ENCODE assay signal across 27 mouse cellular contexts in the genomic region with DNA sequence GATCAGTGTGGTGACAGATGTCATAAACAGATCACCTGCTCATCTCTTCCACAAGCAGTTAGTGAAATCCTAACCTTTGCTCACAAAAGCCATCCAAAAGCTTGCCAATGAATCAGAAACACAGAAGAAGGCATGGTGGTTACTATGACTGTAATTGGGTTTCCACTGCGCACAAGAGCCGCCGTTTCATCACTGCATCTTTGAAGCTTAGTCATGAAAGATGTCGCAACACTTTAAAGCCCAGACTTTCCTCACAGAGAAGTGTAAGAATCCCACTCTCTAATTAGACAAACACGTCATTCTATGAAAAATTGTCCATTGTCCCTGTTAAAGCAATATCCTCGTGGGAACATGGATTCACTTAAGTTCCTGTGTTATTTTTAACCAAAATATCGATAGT.
"Had no signal": no experiment of that assay in that cellular context is flagged by ENCODE, and none has a peak within 500 bp of the region (broad histone marks: within the 10 kb centered on the region; RNA-seq: fewer than 3 reads in every experiment).

No protein-coding gene starts in this region.

- H3K27ac ChIP-seq: gastrocnemius, adult 2 months; heart, adult 2 months; heart, embryonic 13.5 days; heart, embryonic 15.5 days; hindbrain, embryonic 10.5 days; hindbrain, embryonic 12.5 days; hindbrain, embryonic 14.5 days; intestine, embryonic 15.5 days; layer of hippocampus, adult 2 months; left cerebral cortex, adult 2 months; limb, embryonic 10.5 days; limb, embryonic 12.5 days; liver, embryonic 13.5 days had no signal

- H3K27me3 ChIP-seq: heart, embryonic 13.5 days; heart, embryonic 15.5 days; hindbrain, embryonic 12.5 days; intestine, embryonic 15.5 days; limb, embryonic 12.5 days; liver, embryonic 13.5 days had no signal

- ATAC-seq: hindbrain, embryonic 16.5 days; inflammation-experienced regulatory T-cells, adult 6 months; intestine, embryonic 15.5 days; intestine, postnatal 0 days had no signal

- H3K9ac ChIP-seq: heart, embryonic 13.5 days; heart, embryonic 15.5 days; hindbrain, embryonic 12.5 days; hindbrain, embryonic 14.5 days; intestine, embryonic 15.5 days; limb, embryonic 12.5 days; liver, embryonic 13.5 days had no signal

- H3K4me3 ChIP-seq: gastrocnemius, adult 2 months; heart, adult 2 months; heart, embryonic 13.5 days; heart, embryonic 15.5 days; hindbrain, embryonic 10.5 days; hindbrain, embryonic 12.5 days; intestine, embryonic 15.5 days; layer of hippocampus, adult 2 months; left cerebral cortex, adult 2 months; limb, embryonic 10.5 days; limb, embryonic 12.5 days; liver, embryonic 13.5 days had no signal

- H3K4me1 ChIP-seq: heart, embryonic 13.5 days; heart, embryonic 15.5 days; hindbrain, embryonic 10.5 days; hindbrain, embryonic 12.5 days; intestine, embryonic 15.5 days; limb, embryonic 10.5 days; limb, embryonic 12.5 days; liver, embryonic 13.5 days had no signal

- H3K9me3 ChIP-seq: heart, embryonic 13.5 days; heart, embryonic 15.5 days; hindbrain, embryonic 10.5 days; hindbrain, embryonic 12.5 days; intestine, embryonic 15.5 days; limb, embryonic 10.5 days; limb, embryonic 12.5 days; liver, embryonic 13.5 days had no signal

- DNase-seq: gastrocnemius, adult 2 months; gastrocnemius, postnatal 10 days; gastrocnemius, postnatal 25 days; heart, adult 2 months; heart, postnatal 4 days; kidney, adult 18-20 months; kidney, adult 8-10 months; kidney, postnatal 10 days; kidney, postnatal 25 days; kidney, postnatal 4 days; liver; liver, embryonic 13.5 days had no signal

- H3K36me3 ChIP-seq: heart, embryonic 13.5 days; heart, embryonic 15.5 days; hindbrain, embryonic 10.5 days; hindbrain, embryonic 12.5 days; intestine, embryonic 15.5 days; limb, embryonic 10.5 days; limb, embryonic 12.5 days; liver, embryonic 13.5 days had no signal

- H3K4me2 ChIP-seq: heart, embryonic 11.5 days; heart, embryonic 13.5 days; heart, embryonic 15.5 days; hindbrain, embryonic 12.5 days; hindbrain, embryonic 14.5 days; intestine, embryonic 15.5 days; limb, embryonic 12.5 days; liver, embryonic 11.5 days; liver, embryonic 13.5 days had no signal
